Mouse (Mus musculus): ENCODE data around the gene Plxnc1. TPM values are rescaled to one million over a fixed set of nuclear protein-coding genes. Genes with fewer than 3 reads are reported as not detected.

The Plxnc1 gene
- total RNA-seq, 2 experiments from 2014 or later, result 2.1 to 9.0 TPM

- DNase-seq, result no peak
Observed at GRCm38 (mm10) chr10:94947915-94948675, 3.5 kb upstream of the Plxnc1 start.

- no peak for DNase-seq
Observed at GRCm38 (mm10) chr10:94947386-94947785, 2.8 kb upstream of the Plxnc1 start.

- peak; percentile 24 to 36 for DNase-seq
Observed at GRCm38 (mm10) chr10:94945206-94945711, 624 bp upstream of the Plxnc1 start.

- peak; percentile 48 to 80 for DNase-seq
Observed at GRCm38 (mm10) chr10:94943846-94944690, 567 bp downstream of the Plxnc1 start.

- DNase-seq, result peak; percentile 25 to 49
Observed at GRCm38 (mm10) chr10:94943401-94943845, 1.2 kb downstream of the Plxnc1 start.

- peak in 1 of 2 experiments; percentile 71 for DNase-seq
Observed at GRCm38 (mm10) chr10:94942449-94943041, 2.1 kb downstream of the Plxnc1 start.

GRCm38 (mm10) chr10:94941551-94941950 is 3.1 kb downstream of the Plxnc1 start:
- no peak for DNase-seq

- DNase-seq, result no peak
Observed at GRCm38 (mm10) chr10:94940786-94941185, 3.8 kb downstream of the Plxnc1 start.

- DNase-seq, result no peak
Observed at GRCm38 (mm10) chr10:94940061-94940460, 4.6 kb downstream of the Plxnc1 start.

- DNase-seq, result no peak
Observed at GRCm38 (mm10) chr10:94938899-94939298, 5.7 kb downstream of the Plxnc1 start.

GRCm38 (mm10) chr10:94938320-94938719 is 6.3 kb downstream of the Plxnc1 start:
- DNase-seq, result no peak

- no peak for DNase-seq
Observed at GRCm38 (mm10) chr10:94935270-94935669, 9.4 kb downstream of the Plxnc1 start.

- DNase-seq, result no peak
Observed at GRCm38 (mm10) chr10:94934151-94934614, 10.5 kb downstream of the Plxnc1 start.

GRCm38 (mm10) chr10:94931961-94932832 is 12.4 kb downstream of the Plxnc1 start:
- DNase-seq, result no peak

GRCm38 (mm10) chr10:94928164-94928563 is 16.5 kb downstream of the Plxnc1 start:
- no peak for DNase-seq

GRCm38 (mm10) chr10:94926297-94926696 is 18.3 kb downstream of the Plxnc1 start:
- no peak for DNase-seq

GRCm38 (mm10) chr10:94924878-94925277 is 19.8 kb downstream of the Plxnc1 start:
- DNase-seq, result no peak

- DNase-seq, result no peak
Observed at GRCm38 (mm10) chr10:94924450-94924849, 20.2 kb downstream of the Plxnc1 start.

GRCm38 (mm10) chr10:94923337-94923762 is 21.3 kb downstream of the Plxnc1 start:
- DNase-seq, result no peak

GRCm38 (mm10) chr10:94922848-94923247 is 21.8 kb downstream of the Plxnc1 start:
- DNase-seq, result no peak

- DNase-seq, result no peak
Observed at GRCm38 (mm10) chr10:94921751-94922150, 22.9 kb downstream of the Plxnc1 start.
